Mouse (Mus musculus) bone marrow macrophage, adult 2 months (primary cell): ENCODE results near the gene Dlst.

Experiments
- CTCF ChIP-seq: IDR thresholded peaks from 2 replicates; pipeline ENCODE4 v1.5.1; 2012; ENCODE audit warnings: low read depth, mild to moderate bottlenecking, low read length, moderate library complexity
- POLR2A ChIP-seq: IDR thresholded peaks from 2 replicates; pipeline ENCODE4 v1.6.1; 2012; ENCODE audit warnings: mild to moderate bottlenecking, low read depth, low read length, borderline replicate concordance

DNA sequence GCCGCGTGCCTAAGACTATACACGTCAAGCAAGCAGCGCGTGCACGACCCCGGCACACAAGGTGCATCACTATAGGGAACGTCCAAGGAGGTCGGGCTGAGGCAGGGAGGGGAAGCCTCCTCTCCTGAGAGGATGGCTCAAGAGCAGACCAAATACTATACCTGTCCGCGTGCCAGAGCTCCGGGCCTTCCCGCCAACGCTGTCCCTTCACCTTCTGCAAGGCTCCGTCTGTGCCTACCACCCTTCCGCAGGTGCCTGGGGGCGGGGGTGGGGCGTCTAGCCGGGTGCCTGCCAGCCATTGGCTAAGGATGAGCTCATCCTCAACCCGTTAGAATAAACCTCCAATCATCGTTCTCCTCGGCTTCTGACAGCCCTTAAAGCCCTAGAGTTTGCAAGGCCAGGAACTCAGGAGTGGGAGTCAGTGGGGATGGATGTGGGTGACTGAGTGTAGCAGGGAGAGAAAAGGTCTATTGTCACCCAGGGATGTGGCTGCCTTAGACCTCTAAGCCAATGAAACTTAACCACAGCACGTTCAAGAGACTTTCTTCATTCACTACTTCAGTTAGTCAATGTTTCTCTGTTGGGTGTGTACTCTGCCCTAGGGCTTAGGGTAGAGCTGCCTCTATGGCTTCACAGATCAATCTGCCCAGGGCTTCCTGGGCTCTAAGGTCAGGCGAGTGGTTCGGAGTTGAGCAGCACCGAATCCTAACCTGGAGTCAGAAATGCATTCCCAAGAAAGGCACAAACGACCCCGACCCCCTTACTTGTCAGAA is 40.6 kb downstream of the Dlst start, which contains the start of gene Rps6kl1:
- TF ChIP-seq POLR2A = no peak
- TF ChIP-seq CTCF = no peak
